Mouse (Mus musculus): Measurements from ENCODE around the gene Casp7.

- TF ChIP-seq CTCF (conservative IDR thresholded peaks at IDR 0.05; ENCODE audit: insufficient read depth, insufficient read length, low read depth, low read length) (no peak), POLR2A (IDR thresholded peaks at IDR 0.05; ENCODE audit: low read depth, low read length) (no peak)
Observed at GRCm38 (mm10) chr19:56367778-56368177, 29.2 kb upstream of the Casp7 start.
